Comparison of ENCODE assay signal across 17 mouse cellular contexts in genomic region chr19:41354287-41354951, GRCm38 (mm10). TPM values are rescaled to one million over a fixed set of nuclear protein-coding genes. Genes with fewer than 3 reads are reported as not detected.
DNase-seq lines count a peak whose midpoint lies in the region; TF ChIP-seq lines count a peak whose summit lies in the region.
"Had no signal": no experiment of that assay in that cellular context is flagged by ENCODE, and none has a peak within 500 bp of the region (broad histone marks: within the 10 kb centered on the region; RNA-seq: fewer than 3 reads in every experiment).

No protein-coding gene starts in this region.

- H3K9ac ChIP-seq in heart, adult 2 months (ENCODE audit: low read depth, low read length) = no peak overlapping the region
- H3K9ac ChIP-seq: embryonic facial prominence, embryonic 12.5 days; hindbrain, embryonic 14.5 days; lung, embryonic 14.5 days; neural tube, embryonic 15.5 days had no signal

- intact Hi-C loops in heart, adult 2 months (cut with DNase I) = no loop called here
- intact Hi-C loops in left cerebral cortex, adult 2 months (cut with DNase I) = no loop called here

- no peak for TF ChIP-seq POLR2A in heart, adult 2 months (IDR thresholded peaks at IDR 0.05; ENCODE audit: insufficient read depth, low read depth, low read length)

- H3K36me3 ChIP-seq in splenic B cell, adult 2 months (ENCODE audit: control insufficient read depth, insufficient read depth, low read length, poor library complexity, severe bottlenecking) = peaks cover 6% of the 10 kb centered on the region
- no peaks in the 10 kb centered on the region for H3K36me3 ChIP-seq in heart, adult 2 months (ENCODE audit: control insufficient read depth, insufficient read depth, low read length)
- H3K36me3 ChIP-seq: embryonic facial prominence, embryonic 12.5 days; neural tube, embryonic 15.5 days had no signal

- no peaks in the 10 kb centered on the region for H3K4me1 ChIP-seq in heart, adult 2 months (ENCODE audit: control insufficient read depth, insufficient read depth, low read length)
- H3K4me1 ChIP-seq: embryonic facial prominence, embryonic 12.5 days; neural tube, embryonic 15.5 days had no signal

- no peak overlapping the region for H3K27ac ChIP-seq in heart, adult 2 months
- H3K27ac ChIP-seq in left cerebral cortex, adult 2 months = no peak overlapping the region
- H3K27ac ChIP-seq: embryonic facial prominence, embryonic 12.5 days; hindbrain, embryonic 14.5 days; neural tube, embryonic 15.5 days had no signal

- no peak overlapping the region for H3K4me3 ChIP-seq in heart, adult 2 months
- no peak overlapping the region for H3K4me3 ChIP-seq in left cerebral cortex, adult 2 months
- H3K4me3 ChIP-seq: embryonic facial prominence, embryonic 12.5 days; neural tube, embryonic 15.5 days had no signal

- H3K27me3 ChIP-seq in splenic B cell, adult 2 months (ENCODE audit: control insufficient read depth, insufficient read depth, low read length, poor library complexity, severe bottlenecking) = no peaks in the 10 kb centered on the region
- H3K27me3 ChIP-seq in heart, adult 2 months (ENCODE audit: control insufficient read depth, insufficient read depth, low read length) = no peaks in the 10 kb centered on the region
- H3K27me3 ChIP-seq: embryonic facial prominence, embryonic 12.5 days; neural tube, embryonic 15.5 days had no signal

- 79% methylated on average over 17 of the region's 17 CpGs for WGBS in heart, adult 2 months

- DNase-seq in spleen, postnatal 36 days (ENCODE audit: low spot score in 2 of 2) = peak; percentile 62 to 63
- no peak for DNase-seq in spleen, postnatal 4 days (ENCODE audit: low spot score in 2 of 2)
- peak; percentile 89 for DNase-seq in induced T-regulatory cell, adult 2 months (ENCODE audit: low read depth)
- DNase-seq in splenic B cell, adult 2 months (ENCODE audit: low read depth, low spot score) = peak; percentile 72
- DNase-seq in heart, adult 11 months = no peak
- no peak for DNase-seq in kidney, postnatal 14 days
- no peak for DNase-seq in heart, adult 2 months
- DNase-seq in left cerebral cortex, adult 2 months (ENCODE audit: extremely low spot score in 1 of 2, low spot score in 2 of 2) = no peak
- DNase-seq: cerebellum, postnatal 25 days; heart, adult 18-20 months; kidney, adult 2 months; kidney, postnatal 4 days; lung, embryonic 14.5 days; right cerebral cortex, adult 18-20 months had no signal

- no peaks in the 10 kb centered on the region for H3K79me2 ChIP-seq in heart, adult 2 months (replicated peaks; ENCODE audit: control insufficient read depth, insufficient read depth, low read length)

- no peak for TF ChIP-seq CTCF in heart, adult 2 months (IDR thresholded peaks at IDR 0.05)
- TF ChIP-seq CTCF in left cerebral cortex, adult 2 months (IDR thresholded peaks at IDR 0.05) = no peak

- no peak for TF ChIP-seq EP300 in heart, adult 2 months (IDR thresholded peaks at IDR 0.05; ENCODE audit: insufficient read depth, low read depth, low read length)

RNA-seq across cellular contexts. Expression of gene Pik3ap1, which starts 30.5 kb away (rescaled TPM):
- total RNA-seq in heart, adult 2 months (2021) = 1 to 10 TPM; 1.3 to 2.0 TPM
- polyA plus RNA-seq in heart, adult 2 months (2012; rRNA removed) = 1.9 and 2.0 TPM in 2 replicates
- 1 to 10 TPM; 2.4 to 2.5 TPM for total RNA-seq in left cerebral cortex, adult 2 months (2021)

Comparison
In these comparisons a context has a peak if more than half of its experiments do, and no peak if none do; other contexts are left out.
1. DNase-seq: peak in spleen, postnatal 36 days (2 of 2), induced T-regulatory cell, adult 2 months (single experiment) and splenic B cell, adult 2 months (single experiment); none in spleen, postnatal 4 days (0 of 2), heart, adult 11 months (single experiment), kidney, postnatal 14 days (single experiment), heart, adult 2 months (0 of 2) and left cerebral cortex, adult 2 months (0 of 2).